Mouse (Mus musculus): ENCODE results near the gene P2rx6. TPM values are rescaled to one million over a fixed set of nuclear protein-coding genes. Genes with fewer than 3 reads are reported as not detected.

Gene P2rx6
- polyA plus RNA-seq, 1 experiment, result 0.25 TPM

DNA sequence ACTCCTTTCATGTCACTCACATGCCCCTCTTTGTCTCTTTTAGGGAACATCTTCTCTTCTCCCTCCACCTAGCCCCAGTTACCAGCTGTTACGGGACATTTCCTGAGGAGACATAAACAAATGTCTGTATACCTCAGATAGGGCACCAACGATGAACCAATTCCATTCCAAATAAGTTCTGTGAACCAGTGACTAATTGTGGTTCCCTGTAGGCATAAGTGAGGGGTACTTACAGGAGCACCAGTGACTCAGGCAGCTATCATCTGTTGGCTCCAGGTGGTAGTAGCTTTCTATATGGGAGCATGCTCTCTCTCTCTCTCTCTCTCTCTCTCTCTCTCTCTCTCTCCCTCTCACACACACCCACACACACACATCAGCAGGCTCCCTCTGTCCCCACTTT lies 2.5 kb downstream of the P2rx6 start:
- Histone ChIP-seq H3K9me3 (replicated peaks; ENCODE audit: control insufficient read depth, insufficient read depth, low read length, poor library complexity, severe bottlenecking) (no peaks in the 10 kb centered on the region), H3K27ac (ENCODE audit: insufficient read depth, low read length) (no peak overlapping the region), H3K36me3 (ENCODE audit: control insufficient read depth, insufficient read depth, low read length, poor library complexity, severe bottlenecking) (no peaks in the 10 kb centered on the region), H3K4me1 (ENCODE audit: control insufficient read depth, insufficient read depth, low read length) (no peaks in the 10 kb centered on the region), H3K4me3 (ENCODE audit: low read depth, low read length) (no peak overlapping the region), H3K27me3 (ENCODE audit: control insufficient read depth, insufficient read depth, low read length, poor library complexity, severe bottlenecking) (no peaks in the 10 kb centered on the region), H3K9ac (ENCODE audit: low read depth, poor library complexity, severe bottlenecking) (no peak overlapping the region)
- no peak for TF ChIP-seq EP300 (IDR thresholded peaks at IDR 0.05; ENCODE audit: insufficient read depth, low read depth, low read length)
- TF ChIP-seq POLR2A (IDR thresholded peaks at IDR 0.05; ENCODE audit: insufficient read depth, low read length), result no peak
- TF ChIP-seq CTCF (IDR thresholded peaks at IDR 0.05; ENCODE audit: low read depth, low read length), result no peak

DNA sequence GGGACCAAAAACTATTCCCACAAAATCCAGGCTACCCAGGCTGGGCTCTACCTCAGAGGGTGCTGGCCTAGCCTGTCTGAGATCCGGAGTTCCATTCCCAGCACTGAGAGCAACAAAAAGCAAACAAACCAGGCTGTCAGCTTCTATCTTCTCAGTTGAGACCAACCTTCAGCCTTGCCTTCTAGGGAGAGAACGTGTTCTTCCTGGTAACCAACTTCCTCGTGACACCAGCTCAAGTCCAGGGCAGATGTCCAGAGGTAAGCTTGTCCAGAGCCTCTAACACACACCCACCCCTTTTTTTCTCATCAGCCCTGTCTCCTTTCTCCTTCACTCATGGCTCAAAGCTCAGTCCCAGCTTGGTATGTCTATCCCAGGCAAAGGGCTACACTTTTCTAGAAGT lies 3.1 kb downstream of the P2rx6 start:
- no peaks in the 10 kb centered on the region for H3K27me3 ChIP-seq (ENCODE audit: control insufficient read depth, insufficient read depth, low read length, poor library complexity, severe bottlenecking)
- no peaks in the 10 kb centered on the region for H3K4me1 ChIP-seq (ENCODE audit: control insufficient read depth, insufficient read depth, low read length)
- H3K4me3 ChIP-seq (ENCODE audit: low read depth, low read length), result no peak overlapping the region
- H3K27ac ChIP-seq (ENCODE audit: insufficient read depth, low read length), result no peak overlapping the region
- H3K9ac ChIP-seq (ENCODE audit: low read depth, poor library complexity, severe bottlenecking), result no peak overlapping the region
- TF ChIP-seq CTCF (IDR thresholded peaks at IDR 0.05; ENCODE audit: low read depth, low read length) (no peak), EP300 (IDR thresholded peaks at IDR 0.05; ENCODE audit: insufficient read depth, low read depth, low read length) (no peak), POLR2A (IDR thresholded peaks at IDR 0.05; ENCODE audit: insufficient read depth, low read length) (no peak)
- no peaks in the 10 kb centered on the region for H3K36me3 ChIP-seq (ENCODE audit: control insufficient read depth, insufficient read depth, low read length, poor library complexity, severe bottlenecking)
- no peaks in the 10 kb centered on the region for H3K9me3 ChIP-seq (replicated peaks; ENCODE audit: control insufficient read depth, insufficient read depth, low read length, poor library complexity, severe bottlenecking)

DNA sequence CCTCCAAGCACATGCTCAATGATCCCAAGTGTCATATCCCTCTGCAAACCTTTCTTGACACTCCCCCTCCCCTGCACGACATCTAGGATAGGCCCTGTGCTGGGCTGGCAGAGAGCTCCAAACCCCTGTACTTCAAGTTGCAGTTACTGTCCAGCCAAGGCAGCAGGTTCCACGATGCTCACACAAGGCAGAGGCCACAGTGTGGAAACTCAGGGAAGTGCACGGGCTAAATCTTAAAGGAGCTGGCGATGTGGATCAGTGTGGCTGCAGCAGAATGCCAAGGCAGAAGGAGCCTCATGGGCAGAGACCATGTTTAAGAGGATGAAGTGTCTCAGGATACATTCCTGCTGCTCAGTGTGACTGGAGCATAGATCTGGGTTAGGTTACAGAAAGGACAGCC lies 4.5 kb downstream of the P2rx6 start:
- Histone ChIP-seq H3K27me3 (ENCODE audit: control insufficient read depth, insufficient read depth, low read length, poor library complexity, severe bottlenecking) (no peaks in the 10 kb centered on the region), H3K4me3 (ENCODE audit: low read depth, low read length) (no peak overlapping the region), H3K36me3 (ENCODE audit: control insufficient read depth, insufficient read depth, low read length, poor library complexity, severe bottlenecking) (no peaks in the 10 kb centered on the region), H3K27ac (ENCODE audit: insufficient read depth, low read length) (no peak overlapping the region), H3K9me3 (replicated peaks; ENCODE audit: control insufficient read depth, insufficient read depth, low read length, poor library complexity, severe bottlenecking) (no peaks in the 10 kb centered on the region), H3K9ac (ENCODE audit: low read depth, poor library complexity, severe bottlenecking) (no peak overlapping the region), H3K4me1 (ENCODE audit: control insufficient read depth, insufficient read depth, low read length) (no peaks in the 10 kb centered on the region)
- TF ChIP-seq CTCF (IDR thresholded peaks at IDR 0.05; ENCODE audit: low read depth, low read length) (no peak), POLR2A (IDR thresholded peaks at IDR 0.05; ENCODE audit: insufficient read depth, low read length) (no peak), EP300 (IDR thresholded peaks at IDR 0.05; ENCODE audit: insufficient read depth, low read depth, low read length) (no peak)

DNA sequence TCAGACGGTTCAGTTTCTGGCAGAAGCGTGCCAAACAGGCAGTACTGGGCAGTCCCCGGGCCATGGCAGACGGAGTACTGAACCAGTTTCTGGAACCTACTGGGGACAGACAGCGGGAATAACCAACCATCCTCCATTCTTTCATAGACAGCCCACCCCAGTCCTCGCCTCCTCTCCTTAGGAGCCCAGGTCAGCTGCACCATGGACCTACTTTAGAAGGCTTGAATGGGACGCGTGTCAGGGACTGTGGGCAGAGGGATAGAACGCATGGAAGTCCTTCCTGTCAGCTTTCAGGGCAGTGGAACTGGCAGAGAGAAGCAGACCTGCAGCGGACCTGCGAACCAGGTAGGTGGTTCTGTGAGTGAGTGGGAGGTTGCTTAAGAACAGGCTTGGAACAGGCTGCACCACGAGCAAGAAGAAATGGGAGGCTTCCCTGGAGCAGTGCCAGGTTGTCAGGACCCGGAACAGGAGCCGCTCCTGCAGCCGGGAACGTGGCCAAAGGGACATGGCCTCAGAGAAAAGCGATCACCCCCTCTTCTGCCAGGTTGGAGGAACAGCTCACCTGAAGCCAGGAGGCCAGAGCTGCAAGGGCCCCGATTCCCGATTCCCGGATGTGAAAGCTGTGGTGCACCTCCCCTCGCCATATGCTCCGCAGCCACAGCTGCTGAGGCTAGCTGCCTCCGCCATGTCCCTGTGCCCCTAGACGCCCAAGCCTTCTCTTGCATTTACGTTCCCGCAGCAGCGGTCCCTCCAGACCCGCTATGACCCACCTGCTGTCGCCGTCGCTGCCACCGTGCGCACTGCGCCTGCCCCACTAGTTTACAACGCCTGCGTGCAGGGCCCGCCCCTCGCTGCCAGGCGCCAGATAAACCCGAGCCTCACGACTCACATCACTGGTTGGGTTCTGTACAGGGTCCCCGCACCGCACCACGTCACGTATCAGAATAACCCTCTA lies 14.5 kb downstream of the P2rx6 start:
- no peaks in the 10 kb centered on the region for H3K4me1 ChIP-seq (ENCODE audit: control insufficient read depth, insufficient read depth, low read length)
- peak overlapping the region; percentile 39 for H3K9ac ChIP-seq (ENCODE audit: low read depth, poor library complexity, severe bottlenecking)
- no peaks in the 10 kb centered on the region for H3K27me3 ChIP-seq (ENCODE audit: control insufficient read depth, insufficient read depth, low read length, poor library complexity, severe bottlenecking)
- H3K9me3 ChIP-seq (replicated peaks; ENCODE audit: control insufficient read depth, insufficient read depth, low read length, poor library complexity, severe bottlenecking), result no peaks in the 10 kb centered on the region
- no peaks in the 10 kb centered on the region for H3K36me3 ChIP-seq (ENCODE audit: control insufficient read depth, insufficient read depth, low read length, poor library complexity, severe bottlenecking)
- TF ChIP-seq EP300 (IDR thresholded peaks at IDR 0.05; ENCODE audit: insufficient read depth, low read depth, low read length) (no peak), POLR2A (IDR thresholded peaks at IDR 0.05; ENCODE audit: insufficient read depth, low read length) (no peak), CTCF (IDR thresholded peaks at IDR 0.05; ENCODE audit: low read depth, low read length) (no peak)
- no peak overlapping the region for H3K27ac ChIP-seq (ENCODE audit: insufficient read depth, low read length)
- H3K4me3 ChIP-seq (ENCODE audit: low read depth, low read length), result peak overlapping the region; percentile 78

DNA sequence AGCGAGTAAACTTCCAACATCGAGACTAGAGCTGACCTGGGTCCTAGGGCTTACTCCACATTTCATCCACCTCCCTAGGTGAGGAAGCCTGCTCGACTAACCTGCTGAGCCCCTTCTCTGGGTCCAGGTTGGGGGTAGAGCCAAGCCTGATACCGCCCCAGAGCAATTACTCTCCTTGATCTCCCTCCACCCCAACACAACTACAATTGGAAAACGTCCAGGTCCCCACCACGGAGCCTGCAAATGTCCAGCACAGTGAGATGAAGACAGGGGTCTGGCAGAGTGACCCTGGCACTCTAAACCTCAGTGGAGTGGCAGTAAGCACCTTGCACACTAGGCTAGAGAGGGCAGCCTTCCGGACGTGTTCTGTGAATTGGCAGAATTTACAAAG lies 15.1 kb downstream of the P2rx6 start:
- Histone ChIP-seq H3K9me3 (replicated peaks; ENCODE audit: control insufficient read depth, insufficient read depth, low read length, poor library complexity, severe bottlenecking) (no peaks in the 10 kb centered on the region), H3K9ac (ENCODE audit: low read depth, poor library complexity, severe bottlenecking) (peak overlapping the region; percentile 39), H3K4me1 (ENCODE audit: control insufficient read depth, insufficient read depth, low read length) (no peaks in the 10 kb centered on the region), H3K27ac (ENCODE audit: insufficient read depth, low read length) (no peak overlapping the region), H3K27me3 (ENCODE audit: control insufficient read depth, insufficient read depth, low read length, poor library complexity, severe bottlenecking) (no peaks in the 10 kb centered on the region), H3K36me3 (ENCODE audit: control insufficient read depth, insufficient read depth, low read length, poor library complexity, severe bottlenecking) (no peaks in the 10 kb centered on the region), H3K4me3 (ENCODE audit: low read depth, low read length) (peak overlapping the region; percentile 78)
- no peak for TF ChIP-seq POLR2A (IDR thresholded peaks at IDR 0.05; ENCODE audit: insufficient read depth, low read length)
- no peak for TF ChIP-seq CTCF (IDR thresholded peaks at IDR 0.05; ENCODE audit: low read depth, low read length)
- TF ChIP-seq EP300 (IDR thresholded peaks at IDR 0.05; ENCODE audit: insufficient read depth, low read depth, low read length), result no peak

DNA sequence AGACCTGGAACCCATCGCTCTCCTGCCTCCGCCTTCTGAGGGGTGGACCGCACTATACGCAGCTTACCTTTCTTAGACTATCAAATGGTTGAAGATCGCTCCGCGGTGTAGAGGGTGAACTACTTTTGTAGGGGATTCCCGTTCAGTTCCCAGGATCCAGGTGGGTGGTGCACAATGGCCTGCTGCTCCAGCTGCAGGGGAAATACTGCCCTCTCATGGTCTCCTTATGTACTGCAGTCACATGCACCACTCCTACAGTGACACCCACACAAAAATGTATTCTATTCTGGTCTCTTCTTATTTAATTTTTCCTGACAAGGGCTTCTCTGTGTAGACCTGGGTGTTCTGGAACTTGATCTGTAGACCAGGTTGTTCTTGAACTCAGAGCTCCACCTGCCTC lies 21.4 kb downstream of the P2rx6 start, which contains the start of gene Slc7a4:
Gene Slc7a4, minus strand, starts transcription at position 151 of the 400 bp plus-strand sequence.
- Histone ChIP-seq H3K27me3 (ENCODE audit: control insufficient read depth, insufficient read depth, low read length, poor library complexity, severe bottlenecking) (no peaks in the 10 kb centered on the region), H3K27ac (ENCODE audit: insufficient read depth, low read length) (no peak within 1 kb of the TSS), H3K4me3 (ENCODE audit: low read depth, low read length) (peak within 1 kb of the TSS; percentile 16; the same call in 1 of the 2 replicates), H3K9ac (ENCODE audit: low read depth, poor library complexity, severe bottlenecking) (no peak within 1 kb of the TSS), H3K9me3 (replicated peaks; ENCODE audit: control insufficient read depth, insufficient read depth, low read length, poor library complexity, severe bottlenecking) (peaks cover under 1% of the 10 kb centered on the region; the same call in 1 of the 2 replicates), H3K36me3 (ENCODE audit: control insufficient read depth, insufficient read depth, low read length, poor library complexity, severe bottlenecking) (no peaks in the 10 kb centered on the region), H3K4me1 (ENCODE audit: control insufficient read depth, insufficient read depth, low read length) (no peaks in the 10 kb centered on the region)
- TF ChIP-seq POLR2A (IDR thresholded peaks at IDR 0.05; ENCODE audit: insufficient read depth, low read length) (no peak), EP300 (IDR thresholded peaks at IDR 0.05; ENCODE audit: insufficient read depth, low read depth, low read length) (no peak), CTCF (IDR thresholded peaks at IDR 0.05; ENCODE audit: low read depth, low read length) (peak; percentile 89)

All from ES-Bruce4 (cell line).